Mouse (Mus musculus) left cerebral cortex, adult 2 months (tissue): ENCODE measurements around the gene Dlgap3. TPM values are rescaled to one million over a fixed set of nuclear protein-coding genes. Genes with fewer than 3 reads are reported as not detected.
A peak's percentile ranks its signal among the peaks of the same experiment; 100 is the strongest.

Source experiments
- DNase-seq, 2 experiments: peaks; one replicate each; pipeline ENCODE4 v3.0.0; 2021 to 2022; ENCODE audit warnings: low spot score in 2 of 2, mixed read lengths in 1 of 2; ENCODE audit errors: extremely low spot score in 1 of 2
- H3K27ac ChIP-seq: fragments of 200-600 bp; 2 replicates; pipeline ENCODE4 v1.8.1; 2022
- H3K4me3 ChIP-seq: fragments of 200-600 bp; 2 replicates; pipeline ENCODE4 v1.8.1; 2022
- CTCF ChIP-seq: fragments of 200-600 bp; IDR thresholded peaks from 2 replicates; pipeline ENCODE4 v1.8.1; 2022; ENCODE audit warnings: antibody characterized with exemption, mild to moderate bottlenecking, moderate library complexity
- intact Hi-C: fragments of 180-260 bp; cut with DNase I; formaldehyde crosslinking; loops from one replicate; pipeline ENCODE4 v1.15.1; 2025
- total RNA-seq, 2 experiments: library from RNA; stranded (reverse); gene quantifications; 2 replicates each; pipeline ENCODE4 v1.2.3; 2021

The Dlgap3 gene
- total RNA-seq, 2 experiments from 2014 or later: 372 to 403 TPM

DNA sequence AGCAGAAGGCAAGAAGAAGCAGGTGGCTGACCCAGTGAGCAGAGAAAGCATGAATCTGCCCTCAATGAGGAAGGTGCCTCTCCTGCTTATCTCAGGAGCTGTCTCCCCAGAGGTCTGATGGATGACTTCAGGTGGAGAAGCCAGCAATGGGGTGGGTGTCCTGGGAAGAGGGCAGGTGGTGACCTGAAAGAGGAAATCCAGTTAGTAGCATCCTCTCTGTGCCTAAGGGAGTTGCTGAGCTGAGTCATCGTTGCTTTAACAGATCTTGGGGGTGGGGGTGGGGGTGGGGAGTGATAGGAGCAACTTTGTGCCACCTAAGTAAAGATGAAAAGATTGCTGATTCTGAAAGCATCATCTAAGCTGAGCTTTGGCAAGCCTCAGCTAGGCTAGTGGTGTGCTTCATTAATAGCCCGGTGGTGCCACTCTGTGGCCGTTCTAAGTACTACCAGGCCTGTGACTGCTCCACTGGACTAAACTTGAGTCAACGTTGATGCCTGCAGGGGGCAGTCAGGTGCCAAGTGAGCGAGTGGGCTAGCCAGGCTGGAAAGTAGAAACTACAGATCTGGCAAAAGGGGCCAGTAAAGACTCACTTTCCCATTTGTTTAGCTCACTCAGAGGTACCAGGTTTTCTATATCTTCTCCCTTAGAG is 80.8 kb downstream of the Dlgap3 start:
- no peak overlapping the region for H3K27ac ChIP-seq
- TF ChIP-seq CTCF: peak; percentile 99
- peak; percentile 92 to 97 for DNase-seq
- H3K4me3 ChIP-seq: no peak overlapping the region
- intact Hi-C loops: loop anchor here (1.0 to 5.0 kb wide), 2 partner anchors 69 to 208 kb away; no protein-coding TSS in a partner anchor

DNA sequence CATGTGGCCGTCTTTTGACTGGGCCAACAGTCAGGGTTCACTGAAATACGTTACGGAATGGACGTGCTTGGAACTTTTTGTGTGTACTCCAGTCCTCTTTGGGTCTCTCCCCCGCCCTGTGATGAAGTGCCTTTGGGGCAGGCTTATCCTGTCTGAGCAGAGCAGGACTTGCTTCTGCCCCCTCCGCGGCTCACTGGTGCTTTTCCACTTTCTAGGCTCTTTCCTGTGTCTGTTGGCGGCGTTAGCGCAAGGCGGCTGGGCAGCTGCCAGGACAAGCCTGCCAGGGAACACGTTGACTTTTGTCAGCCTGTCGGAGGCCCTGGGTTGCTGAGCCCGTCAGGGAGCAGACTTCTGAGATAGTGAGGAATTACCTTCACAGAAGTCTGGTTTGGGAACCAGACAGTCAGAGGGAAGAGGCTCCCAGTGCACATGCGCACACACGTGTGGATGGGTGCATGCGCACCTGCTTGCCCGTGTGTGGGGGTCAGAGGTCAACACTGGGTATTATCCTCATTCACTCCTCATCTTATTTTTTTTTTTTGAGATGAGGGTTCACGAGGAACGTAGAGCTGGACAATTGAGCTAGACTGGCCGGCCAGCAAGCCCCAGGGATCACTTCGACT is 83.1 kb downstream of the Dlgap3 start:
- intact Hi-C loops: no loop called here
- H3K27ac ChIP-seq: no peak overlapping the region
- peak; percentile 33 to 61 for DNase-seq

DNA sequence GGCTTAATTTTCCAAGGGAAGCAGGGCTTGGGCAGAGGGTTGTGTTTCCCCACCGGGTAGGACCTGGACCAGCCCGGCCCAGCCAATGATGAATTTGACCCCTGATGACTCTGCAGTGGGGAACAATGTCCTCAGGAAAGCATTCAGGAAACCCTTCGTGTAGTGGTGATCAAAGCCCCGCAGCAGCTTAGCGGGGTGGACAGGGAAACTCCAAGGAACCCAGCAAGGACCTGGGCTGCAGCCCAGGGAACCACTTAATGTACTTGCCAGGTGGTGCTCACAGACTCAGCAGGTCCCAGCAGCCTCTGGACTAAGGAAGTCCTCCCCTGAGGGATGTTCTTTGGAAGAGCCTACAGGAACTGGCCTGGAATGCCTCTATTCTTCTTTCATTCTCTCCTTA is 87.7 kb downstream of the Dlgap3 start:
- no peak overlapping the region for H3K27ac ChIP-seq
- intact Hi-C loops: no loop called here
- no peak for TF ChIP-seq CTCF
- no peak overlapping the region for H3K4me3 ChIP-seq
- no peak for DNase-seq

More for the DNA sequence above, 83.1 kb downstream of the Dlgap3 start:
- peak overlapping the region; percentile 9; the same call in 1 of the 2 replicates for H3K4me3 ChIP-seq
- no peak for TF ChIP-seq CTCF

DNA sequence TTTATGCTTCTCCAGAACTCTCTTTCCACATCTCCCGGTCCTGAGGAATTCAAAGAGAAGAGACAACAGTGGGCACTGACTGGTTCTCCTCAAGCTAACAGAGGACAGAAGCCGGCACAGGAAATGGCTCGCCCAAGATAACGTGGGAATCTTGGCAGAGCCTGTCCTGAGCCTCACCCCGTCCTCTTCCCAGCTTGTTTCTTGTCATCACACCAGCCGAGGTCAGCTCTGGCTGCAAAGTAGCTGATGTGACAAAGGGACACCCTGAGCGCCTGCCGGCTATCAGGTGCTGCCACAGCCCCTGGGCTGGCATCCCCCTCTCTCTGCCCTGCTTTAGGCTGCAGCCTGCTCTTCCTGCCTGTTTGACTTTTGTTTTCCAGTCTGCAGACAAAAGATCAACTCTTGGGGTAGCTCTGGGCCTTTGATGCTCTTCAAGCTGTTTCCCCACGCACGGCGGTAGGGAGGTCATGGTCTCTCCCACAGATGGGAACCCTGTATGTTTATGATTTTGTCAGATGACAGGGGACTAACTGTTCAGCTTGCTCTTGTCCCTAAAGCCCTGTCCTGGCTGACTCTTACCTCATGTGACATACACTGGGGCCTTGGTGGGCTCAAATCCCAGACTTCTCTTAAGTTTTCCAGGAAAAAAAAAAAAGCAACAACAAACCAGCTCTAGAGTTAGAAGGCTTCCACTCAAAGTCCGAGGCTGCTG is 89.3 kb downstream of the Dlgap3 start:
- intact Hi-C loops: no loop called here
- TF ChIP-seq CTCF: no peak
- no peak for DNase-seq
- Histone ChIP-seq H3K27ac (no peak overlapping the region), H3K4me3 (no peak overlapping the region)

DNA sequence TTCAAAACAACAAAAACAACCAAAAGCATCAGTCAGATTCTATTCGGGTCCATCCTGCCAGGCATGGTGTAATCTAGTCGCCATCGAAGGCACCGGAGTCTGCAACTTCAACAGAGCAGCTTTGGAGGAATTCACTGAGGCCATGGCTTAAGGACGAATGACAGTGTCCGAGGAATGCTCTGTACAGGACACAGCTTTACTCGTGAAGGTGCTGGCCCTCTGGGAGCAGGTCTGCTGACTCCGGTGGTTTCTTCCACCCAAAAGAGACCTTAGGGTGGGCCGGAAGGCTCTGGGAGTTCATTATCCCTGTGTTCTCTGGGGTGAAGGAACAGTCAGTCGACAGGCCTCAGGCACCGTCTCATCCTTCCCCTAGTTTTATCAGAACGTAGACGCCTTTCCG is 92.6 kb downstream of the Dlgap3 start:
- no peak for TF ChIP-seq CTCF
- intact Hi-C loops: no loop called here
- Histone ChIP-seq H3K27ac (no peak overlapping the region), H3K4me3 (no peak overlapping the region)
- no peak for DNase-seq

DNA sequence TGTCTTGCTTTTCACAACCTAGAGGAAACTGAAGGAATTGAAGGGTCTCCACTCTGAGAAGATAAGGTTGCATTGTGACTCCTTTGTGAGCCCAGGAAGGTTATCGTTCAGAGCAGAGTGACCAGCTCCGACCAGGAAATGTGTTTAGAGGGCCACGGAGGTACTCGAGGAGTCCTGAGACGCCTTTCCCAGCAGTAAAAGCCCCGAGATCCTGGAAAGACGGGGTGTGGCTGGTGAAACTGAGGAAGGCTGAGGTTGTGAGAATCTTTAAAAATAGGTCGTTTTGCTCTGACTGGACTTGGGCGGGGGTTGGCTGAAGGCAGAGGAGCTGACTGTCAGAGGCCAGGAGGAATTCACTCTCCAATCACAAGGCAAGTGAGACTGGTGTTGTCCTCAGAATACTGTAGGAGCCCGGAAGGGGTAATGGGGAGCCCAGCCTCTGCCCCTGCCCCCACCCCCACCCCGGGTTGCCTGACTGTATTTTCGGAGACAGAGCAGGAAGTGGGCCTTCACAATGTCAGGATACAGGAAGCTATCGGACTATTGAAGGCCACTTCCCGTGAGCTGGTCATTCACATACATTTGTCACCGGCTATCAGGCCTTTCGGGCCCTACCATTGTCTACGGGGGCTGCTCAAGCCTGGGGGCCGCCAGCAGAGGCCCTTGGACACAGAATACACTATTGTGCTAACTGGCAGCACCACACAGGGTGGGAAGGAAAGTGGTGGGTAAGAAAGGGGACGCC is 94.6 kb downstream of the Dlgap3 start:
- Histone ChIP-seq H3K27ac (no peak overlapping the region), H3K4me3 (no peak overlapping the region)
- DNase-seq: no peak
- TF ChIP-seq CTCF: no peak
- intact Hi-C loops: no loop called here

DNA sequence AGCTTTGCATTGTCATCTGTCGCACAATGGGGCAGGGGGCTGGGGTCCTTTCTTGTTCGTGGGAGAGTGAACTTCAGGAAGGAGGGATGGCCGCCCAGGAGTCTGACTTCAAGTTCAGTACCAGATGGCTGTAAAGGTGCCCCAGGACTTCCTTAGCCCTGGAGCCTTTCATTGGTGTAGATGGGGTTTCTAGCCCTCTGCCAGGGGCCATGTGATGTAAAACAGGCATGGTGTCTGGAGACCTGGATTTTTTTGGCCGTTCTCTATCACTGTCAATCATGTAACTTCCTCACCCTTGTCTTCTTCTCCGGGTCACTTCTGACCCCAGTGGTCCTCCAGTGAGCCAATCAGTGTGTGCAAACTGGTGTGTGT is 95.2 kb downstream of the Dlgap3 start:
- no peak for TF ChIP-seq CTCF
- Histone ChIP-seq H3K4me3 (no peak overlapping the region), H3K27ac (no peak overlapping the region)
- no peak for DNase-seq
- intact Hi-C loops: no loop called here

DNA sequence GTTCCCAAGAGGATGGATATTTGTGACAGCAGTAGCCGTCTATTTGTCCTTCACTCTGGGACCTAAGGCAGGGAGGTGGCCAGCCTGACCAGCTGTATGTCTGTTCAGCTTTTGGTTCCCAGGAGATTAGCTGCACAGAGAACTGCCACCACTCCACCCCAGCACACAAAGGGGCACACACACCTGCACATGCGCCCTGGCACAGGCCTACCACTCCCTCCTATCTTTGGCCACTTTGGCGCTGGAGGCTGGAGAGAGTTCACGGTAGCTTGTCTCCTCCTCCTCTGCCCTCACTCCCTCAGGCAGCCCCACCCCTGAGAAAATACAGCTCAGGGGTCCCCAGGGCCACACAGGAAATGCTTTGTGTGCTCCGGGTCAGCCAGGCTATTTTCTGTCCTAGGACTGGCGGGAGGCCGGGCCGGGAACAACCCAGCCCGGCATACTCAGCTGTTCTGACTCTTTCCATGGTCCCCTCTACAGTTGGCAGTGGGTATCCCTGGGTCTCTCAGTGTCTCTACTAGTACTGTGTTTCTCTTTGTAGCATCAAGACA is 109.5 kb downstream of the Dlgap3 start:
- intact Hi-C loops: no loop called here
- DNase-seq: no peak
- Histone ChIP-seq H3K4me3 (no peak overlapping the region), H3K27ac (no peak overlapping the region)
- TF ChIP-seq CTCF: no peak

DNA sequence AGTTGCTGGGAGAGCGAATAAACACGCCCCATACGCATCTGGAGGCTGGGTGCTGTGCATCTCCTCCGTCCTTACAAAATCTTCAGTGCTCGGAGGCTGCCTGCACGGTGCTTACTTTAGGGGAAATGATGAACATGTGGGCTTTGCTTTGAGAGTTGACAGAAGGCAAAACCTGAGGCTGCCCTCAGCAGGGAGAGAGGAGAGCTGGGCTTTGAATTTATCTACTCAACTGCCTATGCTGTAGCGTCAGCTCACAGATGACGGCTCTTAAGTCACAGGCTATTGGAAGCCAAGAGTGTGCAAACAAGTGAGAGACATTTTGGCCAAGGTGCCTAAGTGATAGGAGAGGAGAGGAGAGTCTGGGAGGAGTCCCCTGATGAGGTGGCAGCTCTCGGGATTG is 110.2 kb downstream of the Dlgap3 start:
- no peak for TF ChIP-seq CTCF
- H3K4me3 ChIP-seq: no peak overlapping the region
- no peak for DNase-seq
- H3K27ac ChIP-seq: no peak overlapping the region
- intact Hi-C loops: no loop called here

Other genes with a start within 250 kb of the Dlgap3 start
- 10 to 100 TPM; 46.3 to 59.0 TPM for gene Zmym4, start 201.1 kb upstream of the Dlgap3 start, total RNA-seq
- gene Sfpq, start 147.9 kb upstream of the Dlgap3 start, total RNA-seq: 100 to 1,000 TPM; 243 to 256 TPM
- 10 to 100 TPM; 14.4 to 15.9 TPM for gene Zmym1, start 108.1 kb upstream of the Dlgap3 start, total RNA-seq
- 10 to 100 TPM; 31.8 to 35.8 TPM for gene Zmym6, start 91.8 kb upstream of the Dlgap3 start, total RNA-seq
- 1 to 10 TPM; 4.1 to 4.2 TPM for gene Tmem35b, start 45.5 kb upstream of the Dlgap3 start, total RNA-seq
- gene Smim12, start 74.6 kb downstream of the Dlgap3 start, total RNA-seq: 10 to 100 TPM; 52.1 to 54.0 TPM
- gene Gja4, start 144.8 kb downstream of the Dlgap3 start, total RNA-seq: 1 to 10 TPM; 4.1 to 4.5 TPM
- gene Gjb3, start 161.6 kb downstream of the Dlgap3 start, total RNA-seq: under 1 TPM in 1 of 2 experiments, not detected in 1; 0.21 TPM
- not detected for gene Gjb4, start 184.9 kb downstream of the Dlgap3 start, total RNA-seq
- under 1 TPM in 1 of 2 experiments, not detected in 1; 0.20 TPM for gene Gjb5, start 189.0 kb downstream of the Dlgap3 start, total RNA-seq